Mouse (Mus musculus) hindbrain, embryonic 10.5 days (tissue): ENCODE results near the gene Sox18. TPM values are rescaled to one million over a fixed set of nuclear protein-coding genes. Genes with fewer than 3 reads are reported as not detected.
A peak's percentile ranks its signal among the peaks of the same experiment; 100 is the strongest.

Experiments used
- DNase-seq: peaks from one replicate; pipeline ENCODE4 v3.0.0-alpha.2; 2017; ENCODE audit warnings: low spot score
- H3K27ac ChIP-seq: fragments of 300-500 bp; sonication (generic); 2 replicates; pipeline ENCODE4 v1.5.1; 2016; ENCODE audit warnings: mild to moderate bottlenecking, moderate library complexity
- H3K27me3 ChIP-seq: fragments of 300-500 bp; sonication (generic); 2 replicates; pipeline ENCODE4 v1.6.1; 2016; ENCODE audit warnings: mild to moderate bottlenecking; ENCODE audit not compliant: poor library complexity, insufficient read depth, severe bottlenecking
- H3K36me3 ChIP-seq: fragments of 300-500 bp; sonication (generic); 2 replicates; pipeline ENCODE4 v1.6.1; 2016; ENCODE audit warnings: mild to moderate bottlenecking, moderate library complexity
- H3K4me1 ChIP-seq: fragments of 300-500 bp; sonication (generic); replicated peaks from 2 replicates; pipeline ENCODE4 v1.6.1; 2016; ENCODE audit warnings: mild to moderate bottlenecking
- H3K4me3 ChIP-seq: fragments of 300-500 bp; sonication (generic); 2 replicates; pipeline ENCODE4 v1.5.1; 2016; ENCODE audit warnings: mild to moderate bottlenecking, moderate library complexity
- H3K9me3 ChIP-seq: fragments of 300-500 bp; sonication (generic); 2 replicates; pipeline ENCODE4 v1.6.1; 2016; ENCODE audit warnings: mild to moderate bottlenecking, moderate library complexity
- WGBS: fragments of 180-500 bp; shearing (Covaris S2); methylation state at CpG from one replicate; pipeline ENCODE4 v1.1.7; 2016; 5-methylcytosine and 5-hydroxymethylcytosine counted together
- polyA plus RNA-seq: library from polyadenylated mRNA; unstranded; fragments of >200 nt; fragmentation: Nextera tagmentation; extraction: Ambion mirVana; gene quantifications from 2 replicates; pipeline ENCODE4 v1.2.1, GENCODE M21; 2016

Gene Sox18
- polyA plus RNA-seq = 21.4 and 21.7 TPM in 2 replicates

GRCm38 (mm10) chr2:181671326-181671725, at the start of gene Sox18:
Gene Sox18 (minus strand): TSS chr2:181671640.
- peaks cover 78% of the 10 kb centered on the region for H3K27me3 ChIP-seq
- DNase-seq = peak; percentile 54
- H3K27ac ChIP-seq = peak within 1 kb of the TSS; percentile 70
- peak within 1 kb of the TSS; percentile 54 for H3K4me3 ChIP-seq
- no peaks in the 10 kb centered on the region for H3K36me3 ChIP-seq
- H3K4me1 ChIP-seq = peaks cover 59% of the 10 kb centered on the region
- no peaks in the 10 kb centered on the region for H3K9me3 ChIP-seq
- under 1% methylated on average over 43 of the region's 43 CpGs for WGBS

GRCm38 (mm10) chr2:181721200-181721599, 49.8 kb upstream of the Sox18 start:
- Histone ChIP-seq H3K27me3 (no peaks in the 10 kb centered on the region), H3K4me1 (no peaks in the 10 kb centered on the region), H3K9me3 (no peaks in the 10 kb centered on the region), H3K36me3 (peaks cover 5% of the 10 kb centered on the region; the same call in 1 of the 2 replicates), H3K27ac (no peak overlapping the region), H3K4me3 (no peak overlapping the region)
- DNase-seq = no peak

- 28% methylated on average over 3 of the region's 3 CpGs for WGBS
- H3K27me3 ChIP-seq = no peaks in the 10 kb centered on the region
Measured at GRCm38 (mm10) chr2:181720061-181720460, 48.6 kb upstream of the Sox18 start.

GRCm38 (mm10) chr2:181716991-181717390, 45.6 kb upstream of the Sox18 start:
- H3K36me3 ChIP-seq = peaks cover 5% of the 10 kb centered on the region; the same call in 1 of the 2 replicates
- no peak overlapping the region for H3K27ac ChIP-seq
- peaks cover 28% of the 10 kb centered on the region for H3K4me1 ChIP-seq
- no peaks in the 10 kb centered on the region for H3K9me3 ChIP-seq
- no peak overlapping the region for H3K4me3 ChIP-seq
- no peaks in the 10 kb centered on the region for H3K27me3 ChIP-seq
- DNase-seq = no peak
- WGBS = 83% methylated on average over 3 of the region's 3 CpGs

More at GRCm38 (mm10) chr2:181720061-181720460, 48.6 kb upstream of the Sox18 start:
- no peak for DNase-seq
- H3K27ac ChIP-seq = no peak overlapping the region
- peaks cover 8% of the 10 kb centered on the region for H3K4me1 ChIP-seq
- H3K4me3 ChIP-seq = no peak overlapping the region
- peaks cover 5% of the 10 kb centered on the region; the same call in 1 of the 2 replicates for H3K36me3 ChIP-seq
- no peaks in the 10 kb centered on the region for H3K9me3 ChIP-seq

GRCm38 (mm10) chr2:181715382-181715781, 43.9 kb upstream of the Sox18 start:
- Histone ChIP-seq H3K4me1 (peaks cover 28% of the 10 kb centered on the region), H3K36me3 (peaks cover 5% of the 10 kb centered on the region; the same call in 1 of the 2 replicates), H3K4me3 (peak overlapping the region; percentile 48), H3K9me3 (no peaks in the 10 kb centered on the region), H3K27ac (peak overlapping the region; percentile 85), H3K27me3 (no peaks in the 10 kb centered on the region)
- no peak for DNase-seq
- WGBS = 68% methylated on average over 3 of the region's 3 CpGs

- peak; percentile 53 for DNase-seq
- H3K27me3 ChIP-seq = no peaks in the 10 kb centered on the region
- no peaks in the 10 kb centered on the region for H3K9me3 ChIP-seq
- 1% methylated on average over 7 of the region's 7 CpGs for WGBS
- H3K4me3 ChIP-seq = peak within 1 kb of the TSS; percentile 48
- peak within 1 kb of the TSS; percentile 85 for H3K27ac ChIP-seq
- peaks cover 5% of the 10 kb centered on the region; the same call in 1 of the 2 replicates for H3K36me3 ChIP-seq
- peaks cover 28% of the 10 kb centered on the region for H3K4me1 ChIP-seq
Measured at GRCm38 (mm10) chr2:181714903-181715326, 43.5 kb upstream of the Sox18 start, which contains the start of gene Oprl1. Gene Oprl1 (plus strand): TSS chr2:181715016.

GRCm38 (mm10) chr2:181713749-181714148, 42.3 kb upstream of the Sox18 start:
- DNase-seq = no peak
- H3K9me3 ChIP-seq = no peaks in the 10 kb centered on the region
- no peaks in the 10 kb centered on the region for H3K36me3 ChIP-seq
- 63% methylated on average over 1 of the region's 1 CpGs for WGBS
- peak overlapping the region; percentile 40; the same call in 1 of the 2 replicates for H3K27ac ChIP-seq
- peaks cover 28% of the 10 kb centered on the region for H3K4me1 ChIP-seq
- H3K27me3 ChIP-seq = no peaks in the 10 kb centered on the region
- no peak overlapping the region for H3K4me3 ChIP-seq

- Histone ChIP-seq H3K9me3 (no peaks in the 10 kb centered on the region), H3K4me3 (no peak overlapping the region), H3K36me3 (no peaks in the 10 kb centered on the region), H3K27ac (no peak overlapping the region), H3K4me1 (no peaks in the 10 kb centered on the region), H3K27me3 (no peaks in the 10 kb centered on the region)
- no peak for DNase-seq
- WGBS = 51% methylated on average over 4 of the region's 4 CpGs
Measured at GRCm38 (mm10) chr2:181706668-181707067, 35.2 kb upstream of the Sox18 start.

- Histone ChIP-seq H3K4me1 (peaks cover 11% of the 10 kb centered on the region), H3K4me3 (no peak within 1 kb of the TSS), H3K9me3 (no peaks in the 10 kb centered on the region), H3K27me3 (peaks cover 27% of the 10 kb centered on the region), H3K36me3 (no peaks in the 10 kb centered on the region), H3K27ac (no peak within 1 kb of the TSS)
- WGBS = 47% methylated on average over 5 of the region's 5 CpGs
- DNase-seq = no peak
Measured at GRCm38 (mm10) chr2:181698241-181698640, 26.8 kb upstream of the Sox18 start, which contains the start of gene Lkaaear1. Gene Lkaaear1 (minus strand): TSS chr2:181698442.

GRCm38 (mm10) chr2:181696801-181697420, 25.5 kb upstream of the Sox18 start:
- no peak overlapping the region for H3K4me3 ChIP-seq
- H3K27me3 ChIP-seq = peaks cover 27% of the 10 kb centered on the region
- H3K36me3 ChIP-seq = no peaks in the 10 kb centered on the region
- no peak for DNase-seq
- no peak overlapping the region for H3K27ac ChIP-seq
- H3K4me1 ChIP-seq = peaks cover 23% of the 10 kb centered on the region
- H3K9me3 ChIP-seq = no peaks in the 10 kb centered on the region
- WGBS = 71% methylated on average over 33 of the region's 33 CpGs

GRCm38 (mm10) chr2:181695776-181696175, 24.3 kb upstream of the Sox18 start:
- no peak overlapping the region for H3K4me3 ChIP-seq
- no peak overlapping the region for H3K27ac ChIP-seq
- WGBS = 76% methylated on average over 1 of the region's 1 CpGs
- peaks cover 23% of the 10 kb centered on the region for H3K4me1 ChIP-seq
- no peak for DNase-seq
- peaks cover 4% of the 10 kb centered on the region for H3K36me3 ChIP-seq
- no peaks in the 10 kb centered on the region for H3K9me3 ChIP-seq
- H3K27me3 ChIP-seq = peaks cover 27% of the 10 kb centered on the region

- Histone ChIP-seq H3K36me3 (peaks cover 15% of the 10 kb centered on the region), H3K27me3 (peaks cover 27% of the 10 kb centered on the region), H3K27ac (no peak overlapping the region), H3K4me3 (peak overlapping the region; percentile 82), H3K4me1 (peaks cover 23% of the 10 kb centered on the region), H3K9me3 (no peaks in the 10 kb centered on the region)
- 87% methylated on average over 3 of the region's 3 CpGs for WGBS
- DNase-seq = no peak
Measured at GRCm38 (mm10) chr2:181694581-181694980, 23.1 kb upstream of the Sox18 start.
